Mouse (Mus musculus): ENCODE data around the gene Reep3. TPM values are rescaled to one million over a fixed set of nuclear protein-coding genes. Genes with fewer than 3 reads are reported as not detected.
"Not testable (repeated sequence)": the region's sequence is repeated elsewhere in the genome, so short reads cannot be mapped to it uniquely, and the experiment has no call there.

Reep3 gene
- total and polyA plus RNA-seq, 3 experiments: 21.8 to 23.3 (median 23.2) TPM

DNA sequence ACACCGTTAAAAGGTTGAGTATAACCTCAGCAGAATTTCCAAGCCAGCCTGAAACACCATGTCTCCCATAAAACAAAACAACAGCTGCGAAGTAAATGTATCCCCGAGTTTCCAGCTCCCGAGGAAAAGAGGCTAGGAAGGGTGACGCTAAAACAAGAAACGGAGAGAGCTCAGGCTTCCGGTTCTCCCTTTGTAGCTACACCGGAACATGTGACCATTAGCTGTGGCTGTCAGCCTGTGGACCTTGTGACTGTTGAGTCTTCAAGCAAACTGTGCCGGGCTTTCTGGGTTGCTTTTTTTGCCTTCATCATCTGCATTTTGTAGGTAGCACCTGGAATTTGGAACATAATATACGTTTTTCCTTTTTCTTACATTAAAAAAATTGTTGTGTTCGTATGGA, 17.1 kb upstream of the Reep3 start:
- H3K4me1 ChIP-seq (ENCODE audit: control insufficient read depth in 1 of 2, insufficient read depth in 2 of 2): peaks cover 23 to 70% of the 10 kb centered on the region in 2 experiments
- H3K27ac ChIP-seq (ENCODE audit: insufficient read depth, low read depth): peak overlapping the region; percentile 67; the same call in 1 of the 2 replicates

GRCm38 (mm10) chr10:67112967-67113366, 16.2 kb upstream of the Reep3 start:
- peaks cover 14 to 51% of the 10 kb centered on the region in 2 experiments for H3K36me3 ChIP-seq (replicated peaks in 1 of 2; ENCODE audit: control insufficient read depth in 1 of 2, insufficient read depth in 1 of 2, low read length in 1 of 2)
- peak; percentile 82 for TF ChIP-seq MAZ (IDR thresholded peaks at IDR 0.05; ENCODE audit: low read depth, low read length)
- H3K79me2 ChIP-seq (replicated peaks; ENCODE audit: control insufficient read depth, extremely low read depth, insufficient read depth, poor library complexity, severe bottlenecking): peaks cover 91% of the 10 kb centered on the region
- in situ Hi-C loops (cut with MboI; ENCODE audit: low pct_ligation_motif_present, low pct_unique_long_range_greater_than_20kb, low sequenced_read_pairs); dilution Hi-C loops (cut with MboI; ENCODE audit: extremely low pct_ligation_motif_present, extremely low pct_unique_long_range_greater_than_20kb, low sequenced_read_pairs); H3K27me3 ChIP-seq (replicated peaks); DNase-seq (ENCODE audit: extremely low read depth); H3K9me3 ChIP-seq (replicated peaks; ENCODE audit: low read length); H3K9ac ChIP-seq (ENCODE audit: insufficient read depth, low read depth); H3K4me3 ChIP-seq (replicated peaks in 1 of 3; ENCODE audit: low read depth in 2 of 3, low read length in 2 of 3, poor library complexity in 1 of 3): not testable (repeated sequence)
- H3K4me2 ChIP-seq (ENCODE audit: insufficient read depth, low read depth, poor library complexity, severe bottlenecking): peak overlapping the region; percentile 69; the same call in 1 of the 2 replicates
- H3K27ac ChIP-seq (ENCODE audit: insufficient read depth, low read depth): peak overlapping the region; percentile 96
- H3K4me1 ChIP-seq (ENCODE audit: control insufficient read depth in 1 of 2, insufficient read depth in 2 of 2): peaks cover 22 to 66% of the 10 kb centered on the region in 2 experiments

More for the DNA sequence above, 17.1 kb upstream of the Reep3 start:
- H3K36me3 ChIP-seq (replicated peaks in 1 of 2; ENCODE audit: control insufficient read depth in 1 of 2, insufficient read depth in 1 of 2, low read length in 1 of 2): peaks cover 9 to 50% of the 10 kb centered on the region in 2 experiments
- H3K79me2 ChIP-seq (replicated peaks; ENCODE audit: control insufficient read depth, extremely low read depth, insufficient read depth, poor library complexity, severe bottlenecking): peaks cover 92% of the 10 kb centered on the region
- 0 out of 2 replicates have a peak overlapping the region, but pooled peaks have one; percentile 46 for H3K4me2 ChIP-seq (ENCODE audit: insufficient read depth, low read depth, poor library complexity, severe bottlenecking)
- no peak overlapping the region for H3K9ac ChIP-seq (ENCODE audit: insufficient read depth, low read depth)
- in situ Hi-C loops (cut with MboI; ENCODE audit: low pct_ligation_motif_present, low pct_unique_long_range_greater_than_20kb, low sequenced_read_pairs) (no loop called here), dilution Hi-C loops (cut with MboI; ENCODE audit: extremely low pct_ligation_motif_present, extremely low pct_unique_long_range_greater_than_20kb, low sequenced_read_pairs) (no loop called here)
- H3K9me3 ChIP-seq (replicated peaks; ENCODE audit: low read length): no peaks in the 10 kb centered on the region
- TF ChIP-seq HCFC1 (IDR thresholded peaks at IDR 0.05; ENCODE audit: low read depth, low read length) (no peak), MAZ (IDR thresholded peaks at IDR 0.05; ENCODE audit: low read depth, low read length) (0 out of 2 replicates have a peak, but pooled peaks have one; percentile 42), IRF4 (IDR thresholded peaks at IDR 0.05; ENCODE audit: low read depth, low read length) (peak; percentile 11; the same call in 1 of the 2 replicates), TBP (conservative IDR thresholded peaks at IDR 0.05; ENCODE audit: low read depth, low read length) (no peak), JUND (conservative IDR thresholded peaks at IDR 0.05; ENCODE audit: low read depth, low read length) (no peak), MXI1 (IDR thresholded peaks at IDR 0.05; ENCODE audit: low read depth, low read length) (peak; percentile 50; the same call in 1 of the 2 replicates), CTCF (conservative IDR thresholded peaks at IDR 0.05 in 1 of 2, IDR thresholded peaks at IDR 0.05 in 1 of 2; ENCODE audit: low read depth in 2 of 2, low read length in 2 of 2) (no peak), KAT2A (IDR thresholded peaks at IDR 0.05; ENCODE audit: insufficient replicate concordance, low read length) (no peak), EP300 (IDR thresholded peaks at IDR 0.05; ENCODE audit: low read length) (peak; percentile 42; the same call in 1 of the 2 replicates), USF2 (conservative IDR thresholded peaks at IDR 0.05; ENCODE audit: low read depth, low read length) (peak; percentile 56), CHD2 (IDR thresholded peaks at IDR 0.05; ENCODE audit: low read length) (no peak), ZNF384 (IDR thresholded peaks at IDR 0.05; ENCODE audit: low read depth, low read length) (peak; percentile 44; the same call in 1 of the 2 replicates), GABPA (IDR thresholded peaks at IDR 0.05; ENCODE audit: insufficient replicate concordance, low read depth, low read length) (no peak), MAX (IDR thresholded peaks at IDR 0.05; ENCODE audit: low read length) (peak; percentile 78), SMC3 (IDR thresholded peaks at IDR 0.05; ENCODE audit: low read depth, low read length) (no peak), PAX5 (IDR thresholded peaks at IDR 0.05; ENCODE audit: low read length) (no peak), MYC (IDR thresholded peaks at IDR 0.05; ENCODE audit: low read depth, low read length) (peak; percentile 67; the same call in 1 of the 2 replicates), USF1 (IDR thresholded peaks at IDR 0.05; ENCODE audit: low read depth, low read length) (peak; percentile 63), NRF1 (IDR thresholded peaks at IDR 0.05; ENCODE audit: low read depth, low read length) (no peak), CHD1 (IDR thresholded peaks at IDR 0.05; ENCODE audit: low read depth, low read length) (no peak), ETS1 (conservative IDR thresholded peaks at IDR 0.05; ENCODE audit: low read depth, low read length) (peak; percentile 18; the same call in 1 of the 2 replicates), POLR2A (IDR thresholded peaks at IDR 0.05; ENCODE audit: low read depth, low read length) (no peak), ZMIZ1 (IDR thresholded peaks at IDR 0.05; ENCODE audit: low read depth, low read length) (no peak), ELF1 (IDR thresholded peaks at IDR 0.05; ENCODE audit: low read depth, low read length) (peak; percentile 37; the same call in 1 of the 2 replicates), JUN (IDR thresholded peaks at IDR 0.05; ENCODE audit: insufficient read depth, low read depth, low read length) (no peak), MAFK (IDR thresholded peaks at IDR 0.05; ENCODE audit: insufficient replicate concordance, low read length) (no peak), E2F4 (IDR thresholded peaks at IDR 0.05; ENCODE audit: insufficient replicate concordance, low read depth, low read length) (no peak), TCF12 (IDR thresholded peaks at IDR 0.05; ENCODE audit: low read depth, low read length) (no peak), SIN3A (IDR thresholded peaks at IDR 0.05; ENCODE audit: low read length) (peak; percentile 52; the same call in 1 of the 2 replicates), BHLHE40 (IDR thresholded peaks at IDR 0.05; ENCODE audit: low read depth, low read length) (peak; percentile 54; the same call in 1 of the 2 replicates), MEF2A (IDR thresholded peaks at IDR 0.05; ENCODE audit: borderline replicate concordance, low read depth, low read length) (peak; percentile 43; the same call in 1 of the 2 replicates)
- no peak overlapping the region for H3K4me3 ChIP-seq (replicated peaks in 1 of 3; ENCODE audit: low read depth in 2 of 3, low read length in 2 of 3, poor library complexity in 1 of 3)
- peak; percentile 68 for DNase-seq (ENCODE audit: extremely low read depth)
- H3K27me3 ChIP-seq (replicated peaks): no peaks in the 10 kb centered on the region

Data from CH12.LX (cell line).